Mouse (Mus musculus): ENCODE measurements around the gene Slc4a7. TPM values are rescaled to one million over a fixed set of nuclear protein-coding genes. Genes with fewer than 3 reads are reported as not detected.

Gene Slc4a7
- total RNA-seq (2021): 10 to 100 TPM; 22.4 to 26.0 TPM
- long read RNA-seq, experiment 1, full-length matches to known transcripts: 1 of 4 reads
- long read RNA-seq, experiment 1, partial matches to known transcripts: 1 of 4 reads
- long read RNA-seq, experiment 1, other reads (novel, unspliced or antisense): 2 of 4 reads
- long read RNA-seq, experiment 2, full-length matches to known transcripts: 1 of 4 reads
- long read RNA-seq, experiment 2, partial matches to known transcripts: 0 of 4 reads
- long read RNA-seq, experiment 2, other reads (novel, unspliced or antisense): 3 of 4 reads

DNA sequence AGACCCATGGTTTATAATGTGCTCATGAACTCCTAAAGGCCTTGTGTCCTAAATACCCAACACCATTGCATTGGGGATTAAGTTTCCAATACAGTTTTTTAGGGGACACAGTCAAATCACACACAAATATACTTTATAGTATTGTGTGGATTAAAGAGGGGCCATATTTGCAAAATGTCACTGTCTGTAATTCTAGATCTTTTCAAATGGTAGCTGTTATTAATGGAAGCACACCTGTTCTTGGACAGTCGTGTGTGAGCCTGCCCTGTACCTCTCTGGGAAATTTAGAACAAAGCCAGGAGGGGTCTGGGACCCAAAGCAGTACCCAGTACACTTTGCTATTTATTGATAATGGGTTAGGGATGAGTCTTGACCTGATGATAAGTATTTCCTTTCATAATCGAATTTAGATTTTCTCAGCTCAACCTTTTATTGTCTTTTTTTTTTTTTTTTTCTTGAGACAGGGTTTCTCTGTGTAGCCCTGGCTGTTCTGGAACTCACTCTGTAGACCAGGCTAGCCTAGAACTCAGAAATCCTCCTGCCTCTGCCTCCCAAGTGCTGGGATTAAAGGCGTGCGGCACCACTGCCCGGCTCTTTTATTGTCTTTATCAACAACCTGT, at the start of gene Slc4a7:
Slc4a7 (plus strand) TSS at position 570 of the 620 bp plus-strand sequence.
- no peak for DNase-seq (ENCODE audit: low spot score in 2 of 2)
- intact Hi-C loops (cut with DNase I): loop anchor here (10.0 kb wide), 1 partner anchor 347 kb away; no protein-coding TSS in a partner anchor

DNA sequence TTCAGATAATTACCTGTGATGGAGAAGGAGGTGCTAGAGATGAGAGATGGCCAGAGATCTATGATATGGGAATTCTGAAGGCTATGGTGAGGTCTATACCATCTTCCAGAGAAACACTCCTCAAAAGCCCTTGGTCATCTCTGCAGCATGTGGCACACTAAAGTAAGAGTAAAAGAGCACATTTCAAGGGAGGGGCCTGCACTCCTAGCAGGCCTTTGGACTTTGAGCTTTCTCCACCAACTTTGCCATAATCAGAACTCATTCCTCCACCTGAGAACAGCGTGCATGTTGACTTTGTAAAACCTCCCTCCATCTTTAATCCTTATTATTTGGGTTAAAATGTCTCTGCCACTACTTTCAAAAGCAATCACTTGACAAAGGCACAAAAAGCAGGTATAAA, 31.5 kb upstream of the Slc4a7 start:
- DNase-seq (ENCODE audit: low spot score in 2 of 2): no peak
- intact Hi-C loops (cut with DNase I): no loop called here

DNA sequence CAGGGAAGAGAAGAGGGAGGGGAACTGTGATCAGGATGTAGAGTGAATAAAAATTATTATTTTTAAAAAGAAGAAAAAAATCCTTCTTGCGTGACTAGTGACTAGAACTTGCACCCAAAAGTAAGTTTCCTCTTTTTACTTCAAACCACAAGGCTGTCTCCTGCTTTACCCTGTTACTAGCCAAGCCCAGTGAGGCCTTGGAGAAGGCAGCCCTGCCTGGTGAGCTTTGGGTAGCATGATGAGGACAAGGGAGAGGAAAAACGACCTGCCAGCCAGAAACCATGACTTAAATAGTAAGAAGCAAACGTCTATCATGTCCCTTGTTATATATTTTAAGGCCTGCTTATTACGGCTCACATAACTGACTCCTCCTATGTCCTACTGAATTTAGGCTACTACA, 20.5 kb upstream of the Slc4a7 start:
- intact Hi-C loops (cut with DNase I): no loop called here
- DNase-seq (ENCODE audit: low spot score in 2 of 2): no peak

DNA sequence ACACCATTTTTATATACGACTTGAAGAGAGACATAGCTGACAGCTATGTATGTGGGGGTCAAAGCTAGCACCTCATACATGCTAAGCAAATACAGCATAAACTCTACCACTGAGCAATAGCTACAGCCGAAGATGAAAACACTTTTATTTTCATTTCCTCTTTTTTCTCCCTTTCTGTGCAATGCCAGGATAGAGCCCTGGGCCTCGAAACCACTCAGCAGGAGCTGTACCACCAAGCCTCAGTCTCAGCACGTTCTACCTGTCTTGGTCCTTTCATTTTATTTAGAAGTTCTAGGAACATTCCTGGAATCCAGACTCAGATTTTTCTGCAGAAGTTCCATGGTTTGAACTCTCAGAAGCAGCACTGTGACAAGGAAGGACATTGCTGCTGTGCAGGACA, 17.3 kb upstream of the Slc4a7 start:
- intact Hi-C loops (cut with DNase I): no loop called here
- DNase-seq (ENCODE audit: low spot score in 2 of 2): no peak

DNA sequence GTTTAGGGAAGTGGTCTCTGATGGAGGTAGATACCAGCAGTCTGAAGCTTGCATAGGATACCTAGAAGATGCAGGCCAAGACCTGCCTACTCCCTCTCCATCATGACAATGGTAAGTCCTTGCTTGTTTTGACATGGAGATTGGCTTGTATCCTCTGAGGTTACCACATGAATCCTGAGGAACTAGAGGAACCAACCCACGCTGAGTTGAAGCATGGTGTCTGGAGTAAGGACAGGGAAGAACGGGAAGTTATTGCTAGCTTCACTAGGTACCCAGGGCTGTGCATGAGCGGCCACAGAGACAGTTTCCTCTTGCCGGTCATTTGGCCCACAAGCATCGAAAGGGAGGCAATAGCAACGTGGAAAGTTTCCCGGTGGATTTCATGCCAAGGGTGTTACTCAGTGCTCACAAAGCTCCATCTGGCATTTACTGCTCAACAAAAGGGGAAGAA, 16.0 kb upstream of the Slc4a7 start:
- DNase-seq (ENCODE audit: low spot score in 2 of 2): no peak
- intact Hi-C loops (cut with DNase I): no loop called here

DNA sequence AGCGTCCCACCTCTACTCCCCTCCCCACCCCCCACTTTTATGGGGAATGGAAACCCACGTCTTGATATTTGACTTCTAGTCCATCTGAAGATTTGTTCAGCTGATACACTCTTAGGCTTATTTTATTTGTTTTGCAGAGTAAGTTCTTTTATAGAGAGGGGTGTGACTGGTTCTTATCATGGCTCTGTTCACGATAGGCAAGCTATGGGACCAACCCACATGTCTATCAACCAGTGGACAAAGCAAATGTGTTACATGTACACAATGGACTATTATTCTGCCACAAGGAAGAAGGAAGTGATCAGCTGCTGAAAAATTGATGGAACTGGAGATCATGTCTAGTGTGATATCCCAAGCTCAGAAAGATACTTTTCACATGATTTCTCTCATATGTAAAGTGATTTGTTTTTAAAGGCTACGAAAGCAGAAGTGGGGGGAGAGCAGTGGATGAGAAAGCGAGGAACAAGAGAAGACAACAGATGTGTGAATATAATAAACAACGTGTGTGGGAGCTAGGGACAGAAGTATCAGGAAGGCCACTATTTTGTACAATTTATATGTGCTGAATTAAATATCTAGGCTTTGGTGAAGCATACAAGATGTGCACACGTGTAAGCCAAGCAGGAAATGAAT, 14.7 kb upstream of the Slc4a7 start:
- intact Hi-C loops (cut with DNase I): no loop called here
- no peak for DNase-seq (ENCODE audit: low spot score in 2 of 2)

DNA sequence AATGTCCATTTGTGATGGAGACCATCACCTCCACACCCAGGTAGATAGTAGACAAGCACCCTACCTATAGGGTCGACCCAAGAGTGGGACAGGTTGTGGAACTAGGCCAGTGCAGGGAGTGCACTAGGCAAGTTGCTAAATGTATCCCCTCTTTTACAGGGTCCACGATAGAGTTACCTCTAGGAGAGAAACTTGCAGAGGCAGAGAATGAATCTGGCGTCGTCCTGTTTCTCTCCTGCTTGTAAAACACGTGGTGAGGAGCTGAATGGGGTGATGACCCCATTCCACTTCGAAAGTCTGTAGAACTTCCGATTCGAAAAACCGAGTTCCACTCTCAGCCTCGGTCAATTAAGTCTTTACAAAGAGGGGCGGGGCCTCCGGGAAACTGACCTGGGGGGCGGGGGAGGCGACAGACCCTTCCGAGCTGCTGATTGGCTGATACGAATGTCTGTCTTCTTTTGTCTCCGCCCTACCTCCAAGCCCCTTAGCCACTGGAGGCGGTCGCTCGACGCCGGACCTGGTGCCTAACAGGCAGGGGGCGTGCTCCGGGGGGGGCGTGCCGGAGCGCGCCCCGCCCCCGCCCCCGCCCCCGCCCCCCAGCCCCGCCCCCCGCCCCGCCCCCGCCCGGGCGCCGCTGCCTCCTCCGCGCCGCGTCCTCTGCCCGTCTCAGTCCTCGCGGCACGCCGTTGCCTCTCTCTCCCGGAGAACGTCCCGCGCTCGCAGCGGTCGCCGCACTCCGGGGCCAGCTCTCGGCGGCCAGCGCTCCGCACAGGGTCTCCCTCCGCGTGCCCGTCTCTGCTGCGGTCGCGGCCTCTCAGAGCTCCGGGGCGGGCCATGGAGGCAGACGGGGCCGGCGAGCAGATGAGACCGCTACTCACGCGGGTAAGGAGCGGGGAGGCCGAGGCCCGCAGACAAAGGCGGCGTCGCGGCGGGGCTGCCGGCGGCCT, 593 bp downstream of the Slc4a7 start:
- peak; percentile 87 to 92 for DNase-seq (ENCODE audit: low spot score in 2 of 2)
- intact Hi-C loops (cut with DNase I): loop anchor here (10.0 kb wide), 1 partner anchor 348 kb away; no protein-coding TSS in a partner anchor

DNA sequence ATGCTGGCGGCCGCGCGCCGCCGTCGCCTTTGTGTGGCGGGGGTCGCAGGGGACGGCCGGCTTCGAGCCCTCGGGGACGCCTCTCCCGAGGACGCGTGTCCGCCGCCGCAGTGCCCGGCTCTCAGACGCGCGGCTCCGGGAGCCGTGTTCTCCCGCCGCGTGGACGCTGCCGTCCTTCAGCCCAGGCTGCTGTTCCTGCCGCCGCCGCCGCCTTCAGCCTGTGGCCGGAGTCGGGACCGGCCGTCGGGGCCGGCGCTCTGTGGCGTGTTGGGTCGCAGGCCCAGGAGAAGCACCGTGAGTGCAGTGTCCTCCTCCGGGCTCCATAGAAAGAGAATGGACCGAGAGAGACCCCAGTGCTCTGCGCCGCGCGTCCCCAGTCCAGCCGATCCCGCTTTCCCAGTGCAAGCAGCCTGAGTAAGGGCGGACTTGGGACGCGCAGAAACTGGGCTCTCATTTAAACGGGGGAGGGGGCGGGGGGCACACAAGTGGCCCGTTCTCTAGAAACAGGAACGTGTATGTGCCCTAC, 1.3 kb downstream of the Slc4a7 start:
- intact Hi-C loops (cut with DNase I): loop anchor here (10.0 kb wide), 1 partner anchor 349 kb away; no protein-coding TSS in a partner anchor
- peak; percentile 40 to 44 for DNase-seq (ENCODE audit: low spot score in 2 of 2)

DNA sequence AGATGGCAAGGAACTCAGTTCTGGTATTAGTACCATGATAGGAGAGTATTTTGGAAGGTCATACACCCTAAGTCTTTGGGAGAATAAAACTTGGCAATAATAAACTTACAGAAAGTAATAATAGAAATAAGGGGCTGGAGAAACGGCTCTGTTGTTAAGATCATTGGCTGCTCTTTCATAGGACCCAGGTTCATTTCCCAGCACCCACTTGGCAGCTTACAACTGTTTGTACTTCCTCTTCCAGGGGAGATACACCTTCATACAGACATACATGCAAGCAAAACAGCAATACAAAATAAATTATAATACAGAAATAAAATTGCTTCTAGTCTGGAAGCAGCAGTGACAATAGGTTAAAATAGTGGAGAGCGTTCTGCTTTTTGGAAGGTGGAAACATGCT, 2.6 kb downstream of the Slc4a7 start:
- intact Hi-C loops (cut with DNase I): loop anchor here (10.0 kb wide), 1 partner anchor 350 kb away; no protein-coding TSS in a partner anchor
- DNase-seq (ENCODE audit: low spot score in 2 of 2): no peak

DNA sequence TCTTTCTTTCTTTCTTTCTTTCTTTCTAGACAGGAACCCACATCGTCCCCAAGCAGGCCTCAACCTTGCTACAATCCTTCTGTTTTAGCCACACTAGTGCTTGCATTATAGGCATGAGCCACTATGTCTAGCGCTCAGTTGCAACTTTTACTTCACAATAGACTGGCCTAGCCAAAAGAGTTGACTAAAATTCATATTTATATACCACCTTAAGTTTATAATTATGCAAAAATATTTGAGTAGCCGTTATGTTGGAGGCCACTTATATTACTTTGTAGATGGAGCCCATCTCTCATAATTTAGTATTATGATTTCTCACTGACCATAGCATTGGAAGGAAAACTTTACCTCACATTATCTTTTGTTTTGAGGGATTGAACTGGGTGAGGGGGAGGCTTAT, 3.0 kb downstream of the Slc4a7 start:
- no peak for DNase-seq (ENCODE audit: low spot score in 2 of 2)
- intact Hi-C loops (cut with DNase I): loop anchor here (10.0 kb wide), 1 partner anchor 350 kb away; no protein-coding TSS in a partner anchor

DNA sequence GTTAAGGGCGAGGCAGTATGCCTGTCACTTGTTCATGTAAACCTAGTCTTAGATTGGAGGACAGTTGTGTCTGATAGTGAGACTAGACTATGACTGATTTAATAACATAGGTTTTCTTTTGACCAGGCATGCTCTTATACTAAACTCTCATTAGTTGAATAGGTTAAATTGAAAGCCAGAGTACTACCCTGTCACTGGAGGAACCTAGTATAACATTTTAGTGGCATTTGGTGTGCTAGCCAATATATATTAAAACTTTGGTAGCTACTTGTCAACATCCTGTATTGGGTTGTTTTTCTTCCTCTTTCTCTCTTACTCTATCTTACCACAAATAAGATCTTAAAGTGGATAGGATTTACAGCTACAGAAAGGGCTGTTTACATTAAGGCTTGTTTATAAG, 4.3 kb downstream of the Slc4a7 start:
- intact Hi-C loops (cut with DNase I): loop anchor here (10.0 kb wide), 1 partner anchor 352 kb away; no protein-coding TSS in a partner anchor
- no peak for DNase-seq (ENCODE audit: low spot score in 2 of 2)

DNA sequence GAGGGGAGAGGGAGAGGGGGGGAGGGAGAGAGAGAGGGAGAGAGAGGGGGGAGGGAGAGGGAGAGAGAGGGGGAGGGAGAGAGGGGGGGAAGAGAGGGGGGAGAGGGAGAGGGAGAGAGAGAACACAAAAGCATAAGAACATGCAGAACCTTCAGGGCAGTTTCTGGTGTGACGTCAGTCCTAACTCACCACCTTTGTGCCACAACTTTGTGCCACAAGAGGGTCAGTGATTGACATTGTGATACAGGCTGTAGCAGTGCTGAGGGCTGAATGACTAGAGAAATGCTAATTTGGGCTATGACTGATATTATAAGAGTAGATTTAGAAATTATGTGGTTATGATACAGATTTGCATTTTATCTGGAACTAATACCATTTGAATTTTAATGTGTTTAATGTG, 5.0 kb downstream of the Slc4a7 start:
- intact Hi-C loops (cut with DNase I): loop anchor here (10.0 kb wide), 1 partner anchor 352 kb away; no protein-coding TSS in a partner anchor
- no peak for DNase-seq (ENCODE audit: low spot score in 2 of 2)

DNA sequence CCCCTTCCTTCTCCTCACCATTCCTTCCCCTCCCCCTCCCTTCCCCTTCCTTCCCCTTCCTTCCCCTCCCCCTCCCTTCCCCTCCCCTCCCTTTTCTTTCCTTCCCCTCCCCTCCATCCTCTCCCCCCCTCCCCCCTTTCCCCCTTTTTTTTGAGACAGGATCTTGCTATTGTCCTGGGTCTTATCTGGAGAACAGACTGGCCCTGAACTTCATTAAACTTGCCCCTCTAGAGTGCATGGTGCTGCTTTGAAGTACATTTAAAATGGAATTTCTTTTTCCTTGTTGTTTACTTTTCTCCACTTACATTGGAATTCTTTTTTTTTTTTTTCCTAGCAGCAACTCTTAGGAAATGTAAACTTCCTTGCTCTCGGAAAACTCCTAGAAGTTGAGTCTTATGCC, 6.9 kb downstream of the Slc4a7 start:
- intact Hi-C loops (cut with DNase I): loop anchor here (10.0 kb wide), 1 partner anchor 354 kb away; no protein-coding TSS in a partner anchor
- no peak for DNase-seq (ENCODE audit: low spot score in 2 of 2)

DNA sequence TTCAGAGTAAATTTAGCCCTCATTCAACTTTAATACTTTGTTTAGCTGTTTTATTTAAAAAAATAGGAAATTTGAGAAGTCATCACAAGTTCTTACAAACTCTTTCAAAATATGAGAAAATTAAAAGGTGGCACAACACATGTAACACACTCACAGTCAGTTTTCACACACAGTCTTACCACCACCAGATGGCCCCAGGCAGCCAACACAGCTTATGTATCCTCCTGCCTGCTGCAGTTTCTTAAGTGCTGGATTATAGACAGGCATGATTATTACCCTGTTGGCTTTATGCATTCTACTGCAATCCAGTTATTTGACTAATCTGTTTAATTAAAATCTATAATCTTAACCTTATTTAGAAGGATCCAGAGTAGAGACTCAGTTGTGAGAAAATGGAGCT, 12.1 kb downstream of the Slc4a7 start:
- intact Hi-C loops (cut with DNase I): loop anchor here (10.0 kb wide), 1 partner anchor 151 kb away; no protein-coding TSS in a partner anchor

DNA sequence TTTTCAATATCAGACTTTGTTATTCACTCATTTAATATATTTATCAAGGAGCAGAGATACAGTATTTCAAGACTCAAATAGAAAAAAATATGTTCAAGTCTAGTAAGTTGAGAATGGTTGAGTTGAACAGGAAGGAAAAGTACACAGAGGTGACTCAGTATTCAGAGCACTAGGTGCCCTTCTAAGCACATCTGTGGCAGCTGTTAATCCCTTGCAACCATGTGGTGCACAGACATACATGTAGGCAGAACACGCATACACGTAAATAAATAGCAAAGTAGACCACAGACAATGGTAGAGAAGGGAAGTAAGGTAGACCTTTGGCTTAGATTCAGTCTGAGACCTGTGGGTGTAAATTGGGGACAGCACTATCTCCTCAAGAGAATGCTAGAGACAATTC, 13.7 kb downstream of the Slc4a7 start:
- no peak for DNase-seq (ENCODE audit: low spot score in 2 of 2)
- intact Hi-C loops (cut with DNase I): loop anchor here (10.0 kb wide), 1 partner anchor 149 kb away; no protein-coding TSS in a partner anchor

More for the DNA sequence above, 12.1 kb downstream of the Slc4a7 start:
- peak; percentile 34 to 58 for DNase-seq (ENCODE audit: low spot score in 2 of 2)

DNA sequence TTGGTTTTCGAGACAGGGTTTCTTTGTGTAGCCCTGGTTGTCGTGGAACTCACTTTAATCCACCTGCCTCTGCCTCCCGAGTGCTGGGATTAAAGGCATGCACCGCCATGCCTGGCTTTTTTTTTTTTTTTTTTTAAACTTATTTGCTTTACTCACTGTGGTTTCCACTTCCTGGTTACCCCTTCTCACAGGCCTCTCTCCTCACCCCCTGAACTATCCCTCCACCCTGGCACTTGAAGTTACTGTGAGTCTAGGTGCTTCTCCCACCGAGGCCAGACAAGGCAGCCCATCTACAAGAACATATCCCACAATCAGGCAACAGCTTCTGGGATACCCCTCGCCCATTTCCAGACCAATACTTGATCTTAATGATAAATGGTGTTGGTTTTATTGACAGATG, 14.8 kb downstream of the Slc4a7 start:
- intact Hi-C loops (cut with DNase I): loop anchor here (10.0 kb wide), 1 partner anchor 148 kb away; no protein-coding TSS in a partner anchor
- DNase-seq (ENCODE audit: low spot score in 2 of 2): no peak

DNA sequence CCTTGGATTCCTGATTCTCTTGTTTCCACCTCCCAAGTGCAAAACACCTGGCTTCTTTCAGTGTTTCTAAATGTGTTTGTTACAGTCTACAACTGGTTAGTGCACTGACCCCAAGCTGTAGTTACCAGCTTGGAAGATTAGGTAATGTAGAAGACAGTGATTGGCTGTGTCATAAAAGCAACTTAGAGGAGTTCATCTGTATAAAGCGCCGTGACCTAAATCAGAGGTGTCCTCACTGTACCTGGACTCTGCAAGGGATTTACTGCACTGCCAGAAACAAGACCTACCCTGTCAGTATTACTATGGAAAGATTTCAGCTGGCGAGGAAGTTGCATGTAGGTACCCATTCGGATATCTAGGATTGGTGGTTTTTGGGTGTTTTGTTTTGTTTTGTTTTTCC, 16.5 kb downstream of the Slc4a7 start:
- intact Hi-C loops (cut with DNase I): loop anchor here (10.0 kb wide), 1 partner anchor 146 kb away; no protein-coding TSS in a partner anchor
- DNase-seq (ENCODE audit: low spot score in 2 of 2): no peak

DNA sequence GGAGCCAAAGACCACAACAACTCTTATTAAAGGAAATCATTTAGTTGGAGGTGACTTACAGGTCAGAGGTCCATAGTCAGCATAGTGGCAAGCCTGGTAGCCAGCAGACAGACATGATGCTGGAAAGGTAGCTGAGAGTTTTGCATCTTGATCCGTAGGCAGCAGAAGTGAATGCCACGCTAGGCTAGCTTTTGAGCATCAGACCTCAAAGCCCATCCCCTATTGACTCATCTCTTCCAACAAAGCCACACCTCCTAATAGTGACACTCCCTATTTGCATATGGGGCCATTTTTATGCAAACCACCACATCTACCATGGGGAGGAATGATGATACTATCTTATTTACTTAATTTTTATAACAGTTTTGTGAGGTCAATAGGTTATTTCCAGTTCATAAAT, 79.1 kb downstream of the Slc4a7 start:
- no peak for DNase-seq (ENCODE audit: low spot score in 2 of 2)
- intact Hi-C loops (cut with DNase I): no loop called here

DNA sequence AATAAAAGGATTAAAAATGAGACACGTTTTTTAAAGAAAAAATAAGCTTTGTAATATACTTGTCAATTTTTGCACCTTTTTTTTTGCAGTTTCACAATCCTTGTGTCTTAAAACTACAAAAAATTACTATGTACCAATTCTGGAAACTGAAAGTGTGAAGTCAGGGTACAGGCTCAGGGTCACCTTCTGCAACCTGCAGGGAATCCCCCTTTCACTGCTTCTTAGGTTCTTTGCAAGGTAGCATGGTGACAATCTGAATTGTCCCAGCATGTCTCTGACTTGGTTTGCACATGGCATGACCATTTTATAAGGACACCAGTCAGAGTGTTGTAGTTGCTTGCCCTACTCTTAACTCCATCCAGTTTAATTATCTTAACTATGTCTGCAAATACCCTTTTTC, 82.1 kb downstream of the Slc4a7 start:
- intact Hi-C loops (cut with DNase I): no loop called here
- no peak for DNase-seq (ENCODE audit: low spot score in 2 of 2)

All from left cerebral cortex, postnatal 14 days (tissue).